Mouse (Mus musculus) stomach, postnatal 0 days (tissue): ENCODE data around the gene Tctn1.

Experiments used
- CTCF ChIP-seq: IDR thresholded peaks from 2 replicates; pipeline ENCODE4 v1.5.1; 2016; ENCODE audit warnings: antibody characterized with exemption, low read depth, mild to moderate bottlenecking, moderate library complexity
- EP300 ChIP-seq: optimal IDR thresholded peaks from 2 replicates; pipeline ENCODE3; 2016; ENCODE audit warnings: antibody characterized with exemption

DNA sequence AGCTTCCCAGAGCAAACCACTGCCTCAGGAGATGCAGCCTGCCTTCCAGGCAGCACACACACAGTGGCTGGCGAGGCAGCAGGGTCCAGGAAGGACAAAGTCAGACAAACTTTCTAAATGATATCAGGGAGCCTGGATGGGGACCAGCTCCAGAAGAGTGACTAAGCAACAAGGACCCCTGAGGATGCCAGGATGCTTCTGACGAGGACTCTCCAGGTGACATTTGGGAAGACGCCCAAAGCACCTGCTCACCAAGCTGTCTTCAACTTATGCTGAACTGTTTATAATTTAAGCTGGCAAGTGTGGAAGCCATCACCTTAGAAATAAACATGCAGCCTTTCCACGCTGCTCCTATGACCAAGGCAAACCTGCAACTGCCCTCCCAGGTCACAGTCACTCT lies 15.0 kb downstream of the Tctn1 start:
- no peak for TF ChIP-seq CTCF
- TF ChIP-seq EP300 = no peak
